Mouse (Mus musculus) spleen, postnatal 14 days (tissue): ENCODE measurements around the gene Iqgap1.

ENCODE experiments used
- DNase-seq, 2 experiments: peaks; one replicate each; pipeline ENCODE4 v3.0.0; 2021 to 2022; ENCODE audit warnings: low spot score in 2 of 2

Iqgap1 gene

GRCm38 (mm10) chr7:80666198-80666915 lies 159.4 kb downstream of the Iqgap1 start:
- no peak for DNase-seq
